Mouse (Mus musculus) CD4-positive, CD25-positive, alpha-beta regulatory T cell, adult 2 months (primary cell): ENCODE data around the gene Rap1gds1.

Source experiments
- DNase-seq: peaks from one replicate; pipeline ENCODE4 v3.0.0-alpha.2; 2012; ENCODE audit warnings: low read depth, low spot score

Rap1gds1 gene

GRCm38 (mm10) chr3:139048701-139049622 lies 26.0 kb downstream of the Rap1gds1 start:
- DNase-seq = no peak

- DNase-seq = peak; percentile 74
These were observed 32.6 kb downstream of the Rap1gds1 start for GRCm38 (mm10) chr3:139042433-139042854.

- peak; percentile 34 for DNase-seq
These were observed 33.1 kb downstream of the Rap1gds1 start for GRCm38 (mm10) chr3:139041921-139042320.

GRCm38 (mm10) chr3:139037030-139037429 lies 38.0 kb downstream of the Rap1gds1 start:
- no peak for DNase-seq

GRCm38 (mm10) chr3:139033179-139033578 lies 41.8 kb downstream of the Rap1gds1 start:
- DNase-seq = no peak

- no peak for DNase-seq
These were observed 44.3 kb downstream of the Rap1gds1 start for GRCm38 (mm10) chr3:139030644-139031227.

GRCm38 (mm10) chr3:139025077-139025476 lies 49.9 kb downstream of the Rap1gds1 start:
- no peak for DNase-seq

- DNase-seq = no peak
These were observed 51.4 kb downstream of the Rap1gds1 start for GRCm38 (mm10) chr3:139023585-139023984.

- DNase-seq = no peak
These were observed 62.6 kb downstream of the Rap1gds1 start for GRCm38 (mm10) chr3:139012352-139012751.

GRCm38 (mm10) chr3:139005669-139006068 lies 69.3 kb downstream of the Rap1gds1 start:
- DNase-seq = no peak

GRCm38 (mm10) chr3:139002774-139003173 lies 72.2 kb downstream of the Rap1gds1 start:
- no peak for DNase-seq

- peak; percentile 60 for DNase-seq
These were observed 74.7 kb downstream of the Rap1gds1 start for GRCm38 (mm10) chr3:139000071-139000867.

GRCm38 (mm10) chr3:138993473-138993872 lies 81.5 kb downstream of the Rap1gds1 start:
- no peak for DNase-seq

- DNase-seq = no peak
These were observed 83.6 kb downstream of the Rap1gds1 start for GRCm38 (mm10) chr3:138991367-138991766.

- DNase-seq = no peak
These were observed 85.9 kb downstream of the Rap1gds1 start for GRCm38 (mm10) chr3:138989141-138989540.

- DNase-seq = no peak
These were observed 87.0 kb downstream of the Rap1gds1 start for GRCm38 (mm10) chr3:138988004-138988403.

GRCm38 (mm10) chr3:138982249-138982648 lies 92.8 kb downstream of the Rap1gds1 start:
- no peak for DNase-seq

- no peak for DNase-seq
These were observed 97.6 kb downstream of the Rap1gds1 start for GRCm38 (mm10) chr3:138977413-138977812.

GRCm38 (mm10) chr3:138967627-138968026 lies 107.4 kb downstream of the Rap1gds1 start:
- no peak for DNase-seq

- no peak for DNase-seq
These were observed 116.5 kb downstream of the Rap1gds1 start for GRCm38 (mm10) chr3:138958527-138958926.

GRCm38 (mm10) chr3:138955220-138955619 lies 119.8 kb downstream of the Rap1gds1 start:
- no peak for DNase-seq

- no peak for DNase-seq
These were observed 125.9 kb downstream of the Rap1gds1 start for GRCm38 (mm10) chr3:138949081-138949480.
